Mouse (Mus musculus): ENCODE data around the gene Anapc15.

The Anapc15 gene

GRCm38 (mm10) chr7:101847934-101848333 lies 15.6 kb upstream of the Anapc15 start:
- no peak for DNase-seq (ENCODE audit: low spot score in 2 of 2)

GRCm38 (mm10) chr7:101851689-101852088 lies 11.8 kb upstream of the Anapc15 start:
- no peak for DNase-seq (ENCODE audit: low spot score in 2 of 2)

- no peak for DNase-seq (ENCODE audit: low spot score in 2 of 2)
Measured at GRCm38 (mm10) chr7:101852846-101853245, 10.7 kb upstream of the Anapc15 start.

- DNase-seq (ENCODE audit: low spot score in 2 of 2) = no peak
Measured at GRCm38 (mm10) chr7:101853816-101854215, 9.7 kb upstream of the Anapc15 start.

GRCm38 (mm10) chr7:101857094-101857493 lies 6.4 kb upstream of the Anapc15 start, which contains the start of gene Folr2:
Gene Folr2 (minus strand): TSS chr7:101857194.
- DNase-seq (ENCODE audit: low spot score in 2 of 2) = no peak

GRCm38 (mm10) chr7:101858362-101858761 lies 5.2 kb upstream of the Anapc15 start:
- no peak for DNase-seq (ENCODE audit: low spot score in 2 of 2)

- DNase-seq (ENCODE audit: low spot score in 2 of 2) = no peak
Measured at GRCm38 (mm10) chr7:101860978-101861377, 2.5 kb upstream of the Anapc15 start.

- DNase-seq (ENCODE audit: low spot score in 2 of 2) = no peak
Measured at GRCm38 (mm10) chr7:101862291-101862690, 1.2 kb upstream of the Anapc15 start.

GRCm38 (mm10) chr7:101866491-101867265 lies 3.2 kb downstream of the Anapc15 start:
- DNase-seq (ENCODE audit: low spot score in 2 of 2) = no peak

- no peak for DNase-seq (ENCODE audit: low spot score in 2 of 2)
Measured at GRCm38 (mm10) chr7:101867482-101867881, 4.0 kb downstream of the Anapc15 start.

- no peak for DNase-seq (ENCODE audit: low spot score in 2 of 2)
Measured at GRCm38 (mm10) chr7:101868241-101869162, 5.0 kb downstream of the Anapc15 start.

GRCm38 (mm10) chr7:101869163-101869500 lies 5.6 kb downstream of the Anapc15 start:
- no peak for DNase-seq (ENCODE audit: low spot score in 2 of 2)

GRCm38 (mm10) chr7:101870629-101871028 lies 7.1 kb downstream of the Anapc15 start, which contains the start of gene Folr1:
Gene Folr1 (minus strand): TSS chr7:101870788.
- DNase-seq (ENCODE audit: low spot score in 2 of 2) = no peak

- DNase-seq (ENCODE audit: low spot score in 2 of 2) = no peak
Measured at GRCm38 (mm10) chr7:101871296-101871695, 7.8 kb downstream of the Anapc15 start.

GRCm38 (mm10) chr7:101875978-101876377 lies 12.5 kb downstream of the Anapc15 start:
- DNase-seq (ENCODE audit: low spot score in 2 of 2) = no peak

- DNase-seq (ENCODE audit: low spot score in 2 of 2) = no peak
Measured at GRCm38 (mm10) chr7:101880855-101881254, 17.3 kb downstream of the Anapc15 start.

GRCm38 (mm10) chr7:101882413-101883154 lies 19.1 kb downstream of the Anapc15 start:
- DNase-seq (ENCODE audit: low spot score in 2 of 2) = no peak

GRCm38 (mm10) chr7:101884160-101884559 lies 20.6 kb downstream of the Anapc15 start:
- no peak for DNase-seq (ENCODE audit: low spot score in 2 of 2)

GRCm38 (mm10) chr7:101886274-101886673 lies 22.8 kb downstream of the Anapc15 start:
- no peak for DNase-seq (ENCODE audit: low spot score in 2 of 2)

GRCm38 (mm10) chr7:101888460-101888859 lies 24.9 kb downstream of the Anapc15 start:
- no peak for DNase-seq (ENCODE audit: low spot score in 2 of 2)

GRCm38 (mm10) chr7:101895695-101896094 lies 32.2 kb downstream of the Anapc15 start:
- DNase-seq (ENCODE audit: low spot score in 2 of 2) = no peak

Measured in thymus, postnatal 10 days (tissue).